Mouse (Mus musculus) embryonic fibroblast, embryonic 13.5 days (primary cell): Measurements from ENCODE around the gene Afap1l2.

ENCODE experiments used
- CTCF ChIP-seq: IDR thresholded peaks from 2 replicates; pipeline ENCODE4 v1.5.1; 2011; ENCODE audit warnings: mild to moderate bottlenecking, control low read depth, low read length, moderate library complexity, borderline replicate concordance; ENCODE audit not compliant: insufficient read depth
- POLR2A ChIP-seq: IDR thresholded peaks from 2 replicates; pipeline ENCODE4 v1.6.1; 2011; ENCODE audit warnings: low read depth, mild to moderate bottlenecking, control low read depth, low read length, moderate library complexity

DNA sequence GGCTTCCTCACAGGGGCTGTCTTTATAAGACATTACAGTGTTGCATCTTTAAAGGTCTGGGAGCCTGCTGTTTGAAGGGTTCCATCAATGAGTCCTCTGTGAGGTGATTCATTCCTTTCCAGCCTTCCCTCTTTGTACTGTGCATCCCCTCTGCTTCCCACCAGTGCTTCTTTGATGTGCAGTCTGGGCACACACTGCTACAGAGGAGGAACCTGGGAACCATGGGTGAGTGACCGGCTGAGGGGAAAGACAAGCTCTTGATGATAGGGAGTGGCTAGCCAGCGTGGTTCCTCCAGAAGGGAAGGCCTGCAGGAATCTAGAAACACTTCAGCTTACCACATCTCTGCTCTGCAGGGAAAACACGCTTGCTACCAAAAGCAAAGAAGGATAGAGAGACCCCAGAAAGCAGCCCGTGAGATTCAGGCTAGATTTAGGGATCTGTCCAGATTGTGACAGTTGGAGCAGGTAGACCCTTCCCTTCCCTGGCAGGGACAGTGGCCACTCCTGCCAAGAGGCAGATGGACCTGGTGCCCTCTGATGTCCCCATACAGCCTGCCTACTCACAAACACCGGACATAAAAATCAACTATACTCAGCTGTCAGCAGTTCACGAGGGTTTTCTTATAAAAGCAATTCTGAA, 59.9 kb downstream of the Afap1l2 start:
- TF ChIP-seq CTCF (no peak), POLR2A (no peak)
